Mouse (Mus musculus): ENCODE data around the gene Tube1. TPM values are rescaled to one million over a fixed set of nuclear protein-coding genes. Genes with fewer than 3 reads are reported as not detected.
"Not testable (repeated sequence)": the region's sequence is repeated elsewhere in the genome, so short reads cannot be mapped to it uniquely, and the experiment has no call there.

Gene Tube1
- polyA plus RNA-seq, 1 experiment from 2014 or later, result 7.1 TPM

DNA sequence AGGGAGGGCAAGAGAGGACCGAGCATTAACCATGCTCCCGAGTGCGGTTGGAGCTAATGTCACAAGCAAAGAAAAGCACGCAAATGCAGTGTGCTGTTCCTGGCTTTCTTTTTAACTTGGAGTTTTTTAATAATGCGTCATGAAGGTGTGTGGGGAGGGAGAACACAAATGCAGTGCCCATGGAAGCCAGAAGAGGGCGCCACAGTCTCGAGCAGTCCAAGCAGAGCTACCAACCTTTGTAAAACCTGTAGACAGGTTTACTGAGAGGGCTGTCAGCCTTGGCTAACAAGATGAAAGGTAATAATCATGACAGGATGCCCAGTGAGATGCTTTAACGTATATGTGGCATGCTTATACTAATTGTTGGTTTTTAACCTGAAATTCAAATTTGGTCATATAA is 36.4 kb downstream of the Tube1 start:
- ATAC-seq (ENCODE audit: low FRiP score), result peak; percentile 8; the same call in 1 of the 2 replicates
- H3K36me3 ChIP-seq, result no peaks in the 10 kb centered on the region
- 8% methylated on average over 8 of the region's 8 CpGs for WGBS
- peak overlapping the region; percentile 68 for H3K27ac ChIP-seq (replicated peaks)
- no peaks in the 10 kb centered on the region for H3K9me3 ChIP-seq (replicated peaks)
- no peaks in the 10 kb centered on the region for H3K27me3 ChIP-seq (replicated peaks)
- H3K9ac ChIP-seq (replicated peaks), result 0 out of 2 replicates have a peak overlapping the region, but pooled peaks have one; percentile 21
- peaks cover 63% of the 10 kb centered on the region for H3K4me1 ChIP-seq
- peak overlapping the region; percentile 79 for H3K4me2 ChIP-seq
- peak overlapping the region; percentile 15 for H3K4me3 ChIP-seq (replicated peaks)

DNA sequence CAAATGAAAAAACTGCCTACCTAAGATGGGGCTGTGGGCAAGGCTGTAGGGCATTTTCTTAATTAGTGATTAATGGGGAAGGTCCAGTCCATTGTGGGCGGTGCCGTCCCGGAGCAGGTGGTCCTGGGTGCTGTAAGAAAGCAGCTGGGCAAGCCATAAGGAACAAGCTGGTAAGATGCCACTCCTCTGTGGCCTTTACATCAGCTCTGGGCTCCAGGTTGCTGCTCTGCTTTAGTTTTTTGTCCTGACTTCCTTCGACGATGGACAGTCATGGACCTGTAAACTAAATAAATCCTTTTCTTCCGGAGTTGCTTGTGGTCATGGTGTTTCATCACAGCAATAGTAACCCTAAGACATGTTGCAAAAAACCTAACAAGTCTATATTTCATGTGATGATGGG is 36.9 kb downstream of the Tube1 start:
- ATAC-seq (ENCODE audit: low FRiP score), result peak; percentile 1; the same call in 1 of the 2 replicates
- Histone ChIP-seq H3K36me3 (no peaks in the 10 kb centered on the region), H3K9ac (replicated peaks) (0 out of 2 replicates have a peak overlapping the region, but pooled peaks have one; percentile 21), H3K27me3 (replicated peaks) (no peaks in the 10 kb centered on the region), H3K4me3 (replicated peaks) (peak overlapping the region; percentile 1; the same call in 1 of the 2 replicates), H3K27ac (replicated peaks) (peak overlapping the region; percentile 68; the same call in 1 of the 2 replicates), H3K4me1 (peaks cover 57% of the 10 kb centered on the region), H3K4me2 (peak overlapping the region; percentile 79), H3K9me3 (replicated peaks) (no peaks in the 10 kb centered on the region)
- 7% methylated on average over 6 of the region's 6 CpGs for WGBS

- Histone ChIP-seq H3K4me2 (peak overlapping the region; percentile 79), H3K27me3 (replicated peaks) (no peaks in the 10 kb centered on the region), H3K9me3 (replicated peaks) (no peaks in the 10 kb centered on the region), H3K36me3 (no peaks in the 10 kb centered on the region), H3K27ac (replicated peaks) (peak overlapping the region; percentile 98), H3K4me1 (peaks cover 53% of the 10 kb centered on the region), H3K4me3 (replicated peaks) (peak overlapping the region; percentile 40), H3K9ac (replicated peaks) (peak overlapping the region; percentile 54)
- under 1% methylated on average over 19 of the region's 19 CpGs for WGBS
- peak; percentile 95 for ATAC-seq (ENCODE audit: low FRiP score)
Measured at GRCm38 (mm10) chr10:39171134-39171533, 37.4 kb downstream of the Tube1 start.

- H3K9me3 ChIP-seq (replicated peaks), result no peaks in the 10 kb centered on the region
- H3K27ac ChIP-seq (replicated peaks), result peak overlapping the region; percentile 98
- H3K9ac ChIP-seq (replicated peaks), result peak overlapping the region; percentile 54
- ATAC-seq (ENCODE audit: low FRiP score), result peak; percentile 89
- H3K4me1 ChIP-seq, result peaks cover 46% of the 10 kb centered on the region
- peak overlapping the region; percentile 40 for H3K4me3 ChIP-seq (replicated peaks)
- WGBS, result 7% methylated on average over 26 of the region's 26 CpGs
- peak overlapping the region; percentile 79 for H3K4me2 ChIP-seq
- no peaks in the 10 kb centered on the region for H3K36me3 ChIP-seq
- H3K27me3 ChIP-seq (replicated peaks), result no peaks in the 10 kb centered on the region
Measured at GRCm38 (mm10) chr10:39171603-39172539, 38.1 kb downstream of the Tube1 start.

GRCm38 (mm10) chr10:39172540-39172931 is 38.8 kb downstream of the Tube1 start:
- H3K4me3 ChIP-seq (replicated peaks), result no peak overlapping the region
- 55% methylated on average over 6 of the region's 6 CpGs for WGBS
- H3K4me2 ChIP-seq, result peak overlapping the region; percentile 79
- peaks cover 43% of the 10 kb centered on the region for H3K4me1 ChIP-seq
- no peaks in the 10 kb centered on the region for H3K9me3 ChIP-seq (replicated peaks)
- no peak overlapping the region; the same call in 1 of the 2 replicates for H3K9ac ChIP-seq (replicated peaks)
- H3K27me3 ChIP-seq (replicated peaks), result no peaks in the 10 kb centered on the region
- H3K27ac ChIP-seq (replicated peaks), result peak overlapping the region; percentile 98
- H3K36me3 ChIP-seq, result no peaks in the 10 kb centered on the region
- ATAC-seq (ENCODE audit: low FRiP score), result no peak

DNA sequence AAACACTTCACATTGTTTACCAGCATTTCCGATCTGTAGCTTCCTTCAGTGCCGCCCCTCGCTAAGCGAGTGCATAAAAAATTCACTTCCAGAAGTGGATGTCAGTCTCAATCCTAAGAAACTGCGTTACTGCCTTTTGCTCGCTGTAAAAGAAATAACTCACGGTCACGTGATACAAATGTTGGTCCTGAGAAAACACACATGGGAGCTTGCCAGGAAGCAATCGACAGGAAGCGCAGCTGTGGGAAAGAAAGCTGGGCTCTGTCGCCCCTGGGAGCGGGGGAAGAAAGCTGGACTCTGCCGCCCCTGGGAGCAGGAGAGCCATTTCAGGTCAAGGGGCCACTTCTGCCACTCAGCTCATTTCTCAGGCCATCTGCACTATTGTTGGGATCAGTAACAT is 39.3 kb downstream of the Tube1 start:
- no peak overlapping the region; the same call in 1 of the 2 replicates for H3K9ac ChIP-seq (replicated peaks)
- 14% methylated on average over 13 of the region's 13 CpGs for WGBS
- no peaks in the 10 kb centered on the region for H3K27me3 ChIP-seq (replicated peaks)
- H3K36me3 ChIP-seq, result no peaks in the 10 kb centered on the region
- no peak for ATAC-seq (ENCODE audit: low FRiP score)
- H3K4me3 ChIP-seq (replicated peaks), result peak overlapping the region; percentile 5; the same call in 1 of the 2 replicates
- peak overlapping the region; percentile 98 for H3K27ac ChIP-seq (replicated peaks)
- H3K4me1 ChIP-seq, result peaks cover 43% of the 10 kb centered on the region
- H3K9me3 ChIP-seq (replicated peaks), result no peaks in the 10 kb centered on the region
- H3K4me2 ChIP-seq, result peak overlapping the region; percentile 79

DNA sequence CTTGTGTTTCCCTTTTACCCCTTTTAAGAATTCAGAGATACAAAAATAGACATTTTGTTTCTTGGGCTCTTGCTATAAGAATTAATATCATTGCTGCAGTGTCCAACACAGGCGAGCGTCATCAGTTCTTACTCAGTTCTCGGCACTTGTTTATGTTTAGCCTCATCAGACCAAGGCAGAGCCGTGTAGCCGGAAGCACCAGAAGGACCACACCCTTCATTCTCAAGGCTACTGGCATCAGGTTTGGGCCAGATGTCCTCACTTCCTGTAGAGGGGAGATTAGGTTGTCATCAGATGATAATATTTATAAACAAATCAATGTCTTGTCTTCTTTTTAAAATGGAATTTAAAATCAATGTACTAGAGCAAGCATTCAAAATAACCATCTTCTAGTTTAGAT is 43.2 kb downstream of the Tube1 start:
- Histone ChIP-seq H3K27me3 (replicated peaks) (no peaks in the 10 kb centered on the region), H3K36me3 (no peaks in the 10 kb centered on the region), H3K4me1 (peaks cover 27% of the 10 kb centered on the region), H3K27ac (replicated peaks) (no peak overlapping the region), H3K9ac (replicated peaks) (no peak overlapping the region), H3K9me3 (replicated peaks) (no peaks in the 10 kb centered on the region), H3K4me2 (no peak overlapping the region), H3K4me3 (replicated peaks) (no peak overlapping the region)
- ATAC-seq (ENCODE audit: low FRiP score), result no peak
- 92% methylated on average over 5 of the region's 5 CpGs for WGBS

DNA sequence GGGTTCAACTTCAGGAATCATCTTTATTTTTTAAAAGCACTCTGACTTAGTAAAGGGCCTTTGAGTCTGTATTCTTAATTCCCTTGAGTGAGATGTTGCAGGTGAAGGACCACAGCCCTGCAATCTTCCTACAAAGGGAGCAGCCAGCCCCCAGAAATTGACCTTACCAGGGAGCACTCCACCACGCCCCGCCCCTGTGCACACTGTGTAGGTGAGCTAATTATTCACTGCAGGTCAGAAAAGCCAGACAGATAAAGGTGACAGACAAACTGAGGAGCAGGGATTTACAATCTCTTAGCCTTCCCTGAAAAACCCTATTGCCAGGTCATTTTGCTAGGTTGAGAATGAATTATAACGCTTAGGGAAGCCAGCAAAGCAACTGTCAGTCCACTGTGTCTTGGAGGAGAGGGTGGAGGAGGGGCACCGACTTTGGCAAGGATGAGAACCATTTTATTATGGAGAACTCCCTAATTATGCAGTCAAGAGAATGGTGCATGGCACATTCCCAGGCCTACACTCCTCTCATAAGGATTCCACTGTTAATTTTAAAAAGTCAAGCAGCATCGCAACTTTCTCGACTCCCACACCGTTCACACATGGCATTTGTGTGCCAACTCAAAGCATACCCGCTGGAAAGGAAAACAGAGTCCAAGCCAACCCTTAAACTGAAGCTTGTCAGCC is 51.2 kb downstream of the Tube1 start:
- H3K27ac ChIP-seq (replicated peaks), result no peak overlapping the region; the same call in 1 of the 2 replicates
- H3K27me3 ChIP-seq (replicated peaks), result no peaks in the 10 kb centered on the region
- no peaks in the 10 kb centered on the region for H3K9me3 ChIP-seq (replicated peaks)
- no peak overlapping the region for H3K4me3 ChIP-seq (replicated peaks)
- H3K9ac ChIP-seq (replicated peaks), result no peak overlapping the region
- no peak for ATAC-seq (ENCODE audit: low FRiP score)
- 70% methylated on average over 8 of the region's 8 CpGs for WGBS
- no peaks in the 10 kb centered on the region for H3K4me1 ChIP-seq
- H3K4me2 ChIP-seq, result no peak overlapping the region
- no peaks in the 10 kb centered on the region for H3K36me3 ChIP-seq

- Histone ChIP-seq H3K27ac (replicated peaks) (no peak overlapping the region; the same call in 1 of the 2 replicates), H3K27me3 (replicated peaks) (no peaks in the 10 kb centered on the region), H3K9ac (replicated peaks) (no peak overlapping the region), H3K4me1 (no peaks in the 10 kb centered on the region), H3K4me2 (no peak overlapping the region), H3K9me3 (replicated peaks) (no peaks in the 10 kb centered on the region), H3K36me3 (no peaks in the 10 kb centered on the region), H3K4me3 (replicated peaks) (no peak overlapping the region)
- no peak for ATAC-seq (ENCODE audit: low FRiP score)
- WGBS, result 89% methylated on average over 4 of the region's 4 CpGs
Measured at GRCm38 (mm10) chr10:39185545-39185906, 51.8 kb downstream of the Tube1 start.

DNA sequence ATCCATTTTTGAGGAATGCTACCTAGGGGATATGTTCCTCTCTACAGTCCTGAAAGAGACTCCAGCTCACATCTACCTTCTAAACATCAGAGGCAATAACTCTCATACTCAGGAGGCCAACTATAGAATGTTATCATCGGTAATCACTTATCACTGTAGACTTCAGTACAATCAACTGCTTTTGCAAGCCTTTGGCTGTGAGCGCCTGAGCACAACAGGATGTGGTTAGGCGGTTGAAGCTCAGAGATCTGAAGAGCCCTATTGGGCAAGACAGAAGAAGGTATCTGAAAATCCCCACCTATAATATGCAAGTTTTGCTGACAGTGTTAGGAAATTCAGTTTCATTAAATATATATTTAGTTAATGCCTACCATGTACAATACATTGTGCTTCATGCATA is 58.9 kb downstream of the Tube1 start:
- H3K9ac ChIP-seq (replicated peaks), result no peak overlapping the region
- H3K4me3 ChIP-seq (replicated peaks), result no peak overlapping the region
- H3K4me2 ChIP-seq, result no peak overlapping the region
- no peaks in the 10 kb centered on the region for H3K27me3 ChIP-seq (replicated peaks)
- no peaks in the 10 kb centered on the region for H3K9me3 ChIP-seq (replicated peaks)
- no peaks in the 10 kb centered on the region for H3K36me3 ChIP-seq
- H3K4me1 ChIP-seq, result peaks cover 4% of the 10 kb centered on the region; the same call in 1 of the 2 replicates
- H3K27ac ChIP-seq (replicated peaks), result no peak overlapping the region
- ATAC-seq (ENCODE audit: low FRiP score), result no peak
- WGBS, result 88% methylated on average over 3 of the region's 3 CpGs

GRCm38 (mm10) chr10:39198216-39198615 is 64.4 kb downstream of the Tube1 start:
- H3K4me3 ChIP-seq (replicated peaks); H3K9ac ChIP-seq (replicated peaks); H3K27me3 ChIP-seq (replicated peaks); H3K9me3 ChIP-seq (replicated peaks); H3K36me3 ChIP-seq; ATAC-seq (ENCODE audit: low FRiP score); H3K27ac ChIP-seq (replicated peaks); H3K4me2 ChIP-seq; H3K4me1 ChIP-seq: not testable (repeated sequence)
- 96% methylated on average over 11 of the region's 11 CpGs for WGBS
